Mouse (Mus musculus) Patski (cell line): ENCODE data around the gene Klk8. TPM values are rescaled to one million over a fixed set of nuclear protein-coding genes. Genes with fewer than 3 reads are reported as not detected.

ENCODE experiments used
- ATAC-seq: fragments of 100-300 bp; one replicate; pipeline ENCODE4 v1.8.0; 2021
- CTCF ChIA-PET: fragments of 350-600 bp; sonication (Branson Sonifier 250); formaldehyde crosslinking; loops from one replicate; lab custom pipeline; 2022; ENCODE audit warnings: inconsistent platforms; lab: Charles Lee
- POLR2A ChIA-PET: fragments of 350-600 bp; sonication (Branson Sonifier 250); formaldehyde crosslinking; loops from one replicate; lab custom pipeline; 2022; ENCODE audit warnings: antibody characterized with exemption, inconsistent platforms; lab: Charles Lee
- DNase-seq: peaks from one replicate; pipeline ENCODE4 v3.0.0-alpha.2; 2011; ENCODE audit warnings: low read depth, low spot score
- H3K27me3 ChIP-seq: fragments of 371-371 bp; one replicate; pipeline ENCODE4 v1.5.1; 2021
- CTCF ChIP-seq: fragments of 100-300 bp; IDR thresholded peaks from one replicate; pipeline ENCODE4 v1.5.1; 2021
- in situ Hi-C: fragments of 300-500 bp; cut with MboI; formaldehyde crosslinking; loops from 3 replicates; pipeline ENCODE4 v1.11.1; 2018; ENCODE audit warnings: low pct_unique_long_range_greater_than_20kb, mixed read lengths
- polyA plus RNA-seq: library from polyadenylated mRNA; unstranded; gene quantifications from one replicate; pipeline ENCODE4 v1.2.3, GENCODE M21; 2021

Gene Klk8
- not detected for polyA plus RNA-seq

GRCm38 (mm10) chr7:43797333-43797769, at the start of gene Klk8:
TSS of gene Klk8 (plus strand) at chr7:43797577.
- ChIA-PET POLR2A (no interaction called here), CTCF (no interaction called here)
- H3K27me3 ChIP-seq: peaks cover 3% of the 10 kb centered on the region
- in situ Hi-C loops: no loop called here
- ATAC-seq (no peak), DNase-seq (no peak)
- no peak for TF ChIP-seq CTCF

GRCm38 (mm10) chr7:43747788-43748187, 49.6 kb upstream of the Klk8 start:
- TF ChIP-seq CTCF: no peak
- peaks cover 8% of the 10 kb centered on the region for H3K27me3 ChIP-seq
- in situ Hi-C loops: no loop called here
- POLR2A ChIA-PET: no interaction called here
- ATAC-seq (no peak), DNase-seq (no peak)
- CTCF ChIA-PET: no interaction called here

- DNase-seq (no peak), ATAC-seq (no peak)
- CTCF ChIA-PET: no interaction called here
- no peak for TF ChIP-seq CTCF
- in situ Hi-C loops: no loop called here
- POLR2A ChIA-PET: no interaction called here
- peaks cover 15% of the 10 kb centered on the region for H3K27me3 ChIP-seq
Measured at GRCm38 (mm10) chr7:43752806-43753205, 44.6 kb upstream of the Klk8 start.

- DNase-seq (no peak), ATAC-seq (no peak)
- no peak for TF ChIP-seq CTCF
- peaks cover 5% of the 10 kb centered on the region for H3K27me3 ChIP-seq
- ChIA-PET POLR2A (no interaction called here), CTCF (no interaction called here)
- in situ Hi-C loops: no loop called here
Measured at GRCm38 (mm10) chr7:43766484-43766883, 30.9 kb upstream of the Klk8 start.

- no peak for TF ChIP-seq CTCF
- ChIA-PET CTCF (no interaction called here), POLR2A (no interaction called here)
- ATAC-seq (no peak), DNase-seq (no peak)
- in situ Hi-C loops: no loop called here
- H3K27me3 ChIP-seq: peaks cover 5% of the 10 kb centered on the region
Measured at GRCm38 (mm10) chr7:43768597-43768996, 28.8 kb upstream of the Klk8 start, which contains the start of gene Klk12. TSS of gene Klk12 (plus strand) at chr7:43768897.

- H3K27me3 ChIP-seq: peaks cover 5% of the 10 kb centered on the region
- ATAC-seq (no peak), DNase-seq (no peak)
- ChIA-PET POLR2A (no interaction called here), CTCF (no interaction called here)
- TF ChIP-seq CTCF: no peak
- in situ Hi-C loops: no loop called here
Measured at GRCm38 (mm10) chr7:43769636-43770035, 27.7 kb upstream of the Klk8 start.

GRCm38 (mm10) chr7:43770701-43771100, 26.7 kb upstream of the Klk8 start:
- no peak for TF ChIP-seq CTCF
- peaks cover 1% of the 10 kb centered on the region for H3K27me3 ChIP-seq
- ChIA-PET CTCF (no interaction called here), POLR2A (no interaction called here)
- no peak for ATAC-seq
- in situ Hi-C loops: no loop called here
- no peak for DNase-seq

GRCm38 (mm10) chr7:43771916-43772315, 25.5 kb upstream of the Klk8 start:
- no peak for ATAC-seq

GRCm38 (mm10) chr7:43772901-43773300, 24.5 kb upstream of the Klk8 start:
- in situ Hi-C loops: no loop called here
- CTCF ChIA-PET: no interaction called here
- POLR2A ChIA-PET: no interaction called here
- TF ChIP-seq CTCF: no peak
- H3K27me3 ChIP-seq: no peaks in the 10 kb centered on the region
- ATAC-seq (no peak), DNase-seq (no peak)

More at GRCm38 (mm10) chr7:43771916-43772315, 25.5 kb upstream of the Klk8 start:
- no peak for TF ChIP-seq CTCF
- POLR2A ChIA-PET: interaction anchor here (0.6 kb wide), 1 partner anchor 9 kb away, joined by 6 read pairs; the partner anchor contains the start of gene Klk10
- no peak for DNase-seq
- CTCF ChIA-PET: no interaction called here
- in situ Hi-C loops: no loop called here
- H3K27me3 ChIP-seq: no peaks in the 10 kb centered on the region

- TF ChIP-seq CTCF: no peak
- in situ Hi-C loops: no loop called here
- DNase-seq (no peak), ATAC-seq (no peak)
- POLR2A ChIA-PET: no interaction called here
- no peaks in the 10 kb centered on the region for H3K27me3 ChIP-seq
- CTCF ChIA-PET: no interaction called here
Measured at GRCm38 (mm10) chr7:43774364-43774763, 23.0 kb upstream of the Klk8 start, which contains the start of gene Klk11. TSS of gene Klk11 (plus strand) at chr7:43774604.

- H3K27me3 ChIP-seq: no peaks in the 10 kb centered on the region
- no peak for ATAC-seq
- TF ChIP-seq CTCF: no peak
- in situ Hi-C loops: no loop called here
- POLR2A ChIA-PET: no interaction called here
- CTCF ChIA-PET: no interaction called here
- DNase-seq: no peak
Measured at GRCm38 (mm10) chr7:43774802-43775201, 22.6 kb upstream of the Klk8 start.
